Mouse (Mus musculus) ovary, postnatal 36 days (tissue): ENCODE data around the gene Vps72.
A peak's percentile ranks its signal among the peaks of the same experiment; 100 is the strongest.
"Not testable (repeated sequence)": the region's sequence is repeated elsewhere in the genome, so short reads cannot be mapped to it uniquely, and the experiment has no call there.

ENCODE experiments used
- DNase-seq: peaks from one replicate; pipeline ENCODE4 v3.0.0; 2022; ENCODE audit warnings: low spot score, mixed read lengths

Gene Vps72

GRCm38 (mm10) chr3:95133680-95134101 is 22.9 kb downstream of the Vps72 start, which contains the start of the genes Scnm1 and Lysmd1:
Gene Scnm1 (minus strand): TSS chr3:95134011.
Gene Lysmd1 (plus strand): TSS chr3:95134088.
- peak; percentile 87 for DNase-seq

GRCm38 (mm10) chr3:95134133-95134532 is 23.3 kb downstream of the Vps72 start:
- not testable (repeated sequence) for DNase-seq

GRCm38 (mm10) chr3:95135023-95135422 is 24.2 kb downstream of the Vps72 start:
- peak; percentile 71 for DNase-seq

- no peak for DNase-seq
Measured at GRCm38 (mm10) chr3:95135433-95136052, 24.7 kb downstream of the Vps72 start.

- DNase-seq, result no peak
Measured at GRCm38 (mm10) chr3:95136336-95136735, 25.5 kb downstream of the Vps72 start.

- DNase-seq, result no peak
Measured at GRCm38 (mm10) chr3:95139586-95140288, 28.9 kb downstream of the Vps72 start.

- no peak for DNase-seq
Measured at GRCm38 (mm10) chr3:95140289-95140595, 29.4 kb downstream of the Vps72 start.

- no peak for DNase-seq
Measured at GRCm38 (mm10) chr3:95140795-95141194, 30.0 kb downstream of the Vps72 start.

GRCm38 (mm10) chr3:95141474-95141873 is 30.7 kb downstream of the Vps72 start:
- DNase-seq, result no peak

GRCm38 (mm10) chr3:95141952-95142616 is 31.3 kb downstream of the Vps72 start, which contains the start of gene Tnfaip8l2:
Gene Tnfaip8l2 (minus strand): TSS chr3:95142360.
- no peak for DNase-seq

GRCm38 (mm10) chr3:95142617-95143011 is 31.8 kb downstream of the Vps72 start:
- DNase-seq, result peak; percentile 87

GRCm38 (mm10) chr3:95147924-95148323 is 37.1 kb downstream of the Vps72 start:
- no peak for DNase-seq

GRCm38 (mm10) chr3:95153874-95154273 is 43.1 kb downstream of the Vps72 start:
- DNase-seq, result no peak

GRCm38 (mm10) chr3:95159511-95159986 is 48.7 kb downstream of the Vps72 start:
- no peak for DNase-seq

GRCm38 (mm10) chr3:95159987-95160963 is 49.5 kb downstream of the Vps72 start, which contains the start of gene Sema6c:
Gene Sema6c (plus strand): TSS chr3:95160457.
- peak; percentile 90 for DNase-seq

- no peak for DNase-seq
Measured at GRCm38 (mm10) chr3:95161041-95161551, 50.3 kb downstream of the Vps72 start.

- DNase-seq, result no peak
Measured at GRCm38 (mm10) chr3:95161618-95162344, 51.0 kb downstream of the Vps72 start.

- DNase-seq, result no peak
Measured at GRCm38 (mm10) chr3:95162345-95162628, 51.5 kb downstream of the Vps72 start.

- DNase-seq, result no peak
Measured at GRCm38 (mm10) chr3:95163419-95164255, 52.8 kb downstream of the Vps72 start.

- DNase-seq, result no peak
Measured at GRCm38 (mm10) chr3:95164256-95164550, 53.4 kb downstream of the Vps72 start.
